Mouse (Mus musculus): ENCODE results near the gene Uap1.
"Not testable (repeated sequence)": the region's sequence is repeated elsewhere in the genome, so short reads cannot be mapped to it uniquely, and the experiment has no call there.

The Uap1 gene

GRCm38 (mm10) chr1:170112261-170112660 lies 62.5 kb downstream of the Uap1 start:
- no peak for DNase-seq (ENCODE audit: low spot score)

- DNase-seq (ENCODE audit: low spot score), result peak; percentile 6
These were observed 63.0 kb downstream of the Uap1 start for GRCm38 (mm10) chr1:170111651-170112226.

DNA sequence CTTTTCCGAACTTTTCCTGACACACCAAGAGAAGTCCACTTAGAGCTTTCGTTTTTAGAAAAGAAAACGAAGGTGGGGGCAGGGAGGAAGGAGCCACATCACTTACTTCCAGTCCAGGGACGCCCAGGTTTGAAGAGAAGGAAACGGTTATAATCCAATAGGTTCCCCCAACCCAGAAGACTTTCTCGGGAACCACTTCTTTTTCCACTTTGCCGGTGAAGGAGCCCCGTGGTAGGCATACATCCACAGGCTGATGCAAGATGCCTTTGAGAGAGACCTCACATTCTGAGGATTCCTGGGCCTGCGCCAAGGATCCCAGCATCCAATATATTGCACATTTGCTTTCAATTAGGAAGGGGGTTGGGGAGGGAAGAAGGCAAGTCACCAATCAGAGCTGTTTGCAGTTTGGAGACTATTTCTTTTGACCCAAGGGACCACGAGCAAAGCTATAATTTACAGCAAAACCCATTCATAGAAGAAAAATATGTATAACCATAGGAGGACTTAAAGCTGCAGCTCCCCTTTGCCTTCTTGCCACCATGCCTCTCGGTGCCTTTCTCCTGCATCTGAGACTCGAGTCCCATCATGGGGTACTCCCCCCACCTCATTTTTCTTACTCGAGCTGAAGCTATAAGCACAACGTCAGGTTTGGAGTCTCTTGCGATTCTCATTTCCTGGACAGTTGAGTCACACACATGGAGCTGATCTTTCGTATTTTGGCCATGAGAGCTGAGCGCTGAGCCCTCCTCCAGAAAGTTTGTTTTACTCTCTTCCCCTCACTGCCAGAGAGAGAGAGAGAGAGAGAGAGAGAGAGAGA lies 64.0 kb downstream of the Uap1 start, which contains the start of gene Ddr2:
Gene Ddr2, minus strand, starts transcription at position 247 of the 817 bp plus-strand sequence.
- DNase-seq (ENCODE audit: low spot score), result peak; percentile 55

DNA sequence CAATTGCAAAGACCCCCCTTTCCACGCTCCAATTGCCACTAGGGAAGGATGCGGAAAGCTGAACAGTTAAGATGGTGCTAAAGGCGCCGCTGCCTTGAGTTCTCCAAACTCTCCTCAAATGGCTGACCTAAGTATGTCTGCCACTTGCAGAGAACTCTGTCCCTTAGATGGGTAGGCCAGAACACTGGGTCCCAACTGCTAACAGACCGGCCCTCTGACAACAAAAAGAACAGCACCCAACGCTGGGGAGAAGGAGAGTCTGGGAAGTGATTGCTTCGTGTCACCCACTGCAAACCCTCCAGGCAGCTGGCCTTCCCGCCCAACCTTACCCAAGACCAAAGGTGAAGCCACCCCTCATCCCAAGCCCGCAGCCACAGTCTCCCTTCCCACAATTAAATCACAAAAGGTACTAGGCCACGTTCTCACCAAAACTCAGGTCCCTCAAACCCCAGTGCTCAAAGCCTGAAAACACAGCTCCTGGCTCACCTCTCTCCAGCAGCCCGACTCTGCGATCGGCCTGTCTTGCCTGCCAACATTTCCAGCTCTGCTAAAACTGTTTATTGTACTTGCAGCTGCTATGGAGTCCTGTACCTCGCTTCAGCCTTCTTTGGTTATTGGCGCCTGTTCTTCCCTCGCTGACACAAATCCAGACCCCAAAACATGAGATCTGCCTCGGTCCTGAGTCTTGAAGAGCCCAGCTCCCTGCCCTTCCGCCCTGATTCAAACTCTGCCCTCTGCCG lies 64.8 kb downstream of the Uap1 start:
- peak; percentile 38 for DNase-seq (ENCODE audit: low spot score)

GRCm38 (mm10) chr1:170102814-170103213 lies 71.9 kb downstream of the Uap1 start:
- DNase-seq (ENCODE audit: low spot score), result not testable (repeated sequence)

Data from ovary, postnatal 10 days (tissue).